Mouse (Mus musculus): ENCODE results near the gene Vps39.

Vps39 gene

DNA sequence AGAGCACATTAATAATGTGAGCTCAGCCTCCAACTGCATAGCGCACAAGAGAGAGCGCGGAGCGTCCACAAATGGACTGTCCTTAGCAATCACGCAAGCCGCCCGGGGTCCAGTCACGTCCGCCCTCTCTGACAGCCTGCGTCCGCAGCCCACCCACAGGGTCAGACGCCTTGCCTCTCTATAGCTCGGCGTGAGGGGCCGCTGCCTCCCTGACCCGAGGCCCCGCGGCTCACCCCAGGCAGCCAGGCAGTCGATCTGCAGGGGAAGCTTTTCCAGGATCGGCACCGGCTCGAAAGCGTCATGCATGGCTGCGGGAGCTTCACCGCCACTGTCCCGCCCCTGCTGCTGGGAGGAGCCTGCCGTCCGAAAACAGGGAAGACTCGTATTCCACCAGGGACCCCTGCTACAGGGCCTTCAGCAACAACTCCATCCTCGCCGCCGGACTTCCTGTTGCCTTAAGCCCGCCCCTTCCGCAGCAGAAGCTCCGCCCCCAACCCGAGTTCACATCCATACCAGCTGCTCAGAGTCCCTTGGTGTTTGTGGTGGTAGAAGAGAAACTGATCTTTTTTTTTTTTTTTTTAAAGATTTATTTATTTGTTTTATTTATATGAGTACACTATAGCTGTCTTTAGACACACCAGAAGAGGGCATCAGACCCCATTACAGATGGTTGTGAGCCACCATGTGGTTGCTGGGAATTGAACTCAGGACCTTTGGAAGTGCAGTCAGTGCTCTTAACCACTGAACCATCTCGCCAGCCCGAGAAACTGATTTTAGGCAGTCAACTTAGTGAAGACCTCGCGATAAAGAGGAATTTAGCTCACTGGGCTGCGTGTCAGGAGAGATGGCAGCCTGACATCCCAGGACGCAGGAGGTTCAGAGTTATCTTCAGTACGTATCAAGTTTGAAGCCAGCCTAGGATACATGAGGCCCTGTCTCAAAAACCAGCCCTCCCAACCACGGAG is at the start of gene Vps39:
Vps39 (minus strand) TSS at position 456 of the 965 bp plus-strand sequence.
- peak; percentile 83 for DNase-seq (ENCODE audit: low read depth, low spot score)

DNA sequence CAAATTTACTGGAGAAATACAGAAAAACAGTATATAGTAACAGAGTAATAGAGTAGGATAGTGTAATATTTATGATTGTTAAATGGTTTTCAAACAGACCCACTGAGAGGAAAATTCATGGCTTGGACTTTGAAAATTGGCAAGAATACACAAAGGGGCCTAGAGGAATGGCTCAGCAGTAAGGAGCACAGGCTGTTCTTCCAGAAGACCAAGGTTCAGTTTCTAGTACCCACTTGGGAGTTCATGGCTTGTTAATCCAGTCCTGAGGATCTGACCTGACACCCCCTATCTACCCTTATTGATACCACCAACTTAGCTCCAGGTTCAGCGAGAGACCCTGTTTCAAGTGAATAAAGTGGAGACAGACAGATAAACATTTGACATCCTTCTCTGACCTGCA is 45.0 kb upstream of the Vps39 start:
- DNase-seq (ENCODE audit: low read depth, low spot score): no peak

DNA sequence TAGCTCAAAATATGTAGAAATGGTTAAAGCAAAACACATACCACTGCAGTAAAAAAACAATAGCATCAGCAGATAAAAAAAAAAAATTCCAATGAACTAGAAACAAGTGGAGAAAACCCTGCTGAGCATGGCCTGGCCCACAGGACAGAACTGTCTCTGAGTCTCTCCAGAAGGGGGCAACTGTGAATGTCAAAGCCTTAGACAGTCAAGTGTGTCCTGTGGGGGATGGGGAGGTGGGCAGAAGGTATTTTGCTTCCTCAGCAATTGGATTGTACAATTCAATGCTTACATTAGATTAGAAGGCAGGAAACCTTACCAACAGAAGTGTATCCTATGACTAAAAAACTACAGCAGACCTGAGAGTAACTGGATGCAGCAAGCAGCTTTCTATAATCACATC is 39.5 kb upstream of the Vps39 start:
- no peak for DNase-seq (ENCODE audit: low read depth, low spot score)

DNA sequence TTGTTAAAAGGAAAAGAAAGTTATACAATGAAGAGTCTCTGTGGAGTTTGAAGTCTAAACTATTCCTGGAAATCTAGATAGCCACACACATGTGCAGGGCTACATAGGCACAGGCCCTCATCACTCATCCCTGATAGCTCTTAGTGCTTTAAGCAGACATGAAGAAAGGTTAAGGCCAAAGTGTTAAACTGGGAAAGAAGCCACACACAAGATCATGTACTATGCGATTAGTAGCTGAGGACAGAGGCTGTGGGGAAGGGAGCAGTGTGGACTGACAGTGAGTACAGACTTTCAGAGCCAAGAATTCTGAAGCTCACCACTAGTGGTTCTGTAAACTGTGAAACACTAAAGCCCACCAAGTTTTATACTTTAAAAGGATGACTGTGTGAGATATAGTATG is 38.0 kb upstream of the Vps39 start:
- DNase-seq (ENCODE audit: low read depth, low spot score): no peak

DNA sequence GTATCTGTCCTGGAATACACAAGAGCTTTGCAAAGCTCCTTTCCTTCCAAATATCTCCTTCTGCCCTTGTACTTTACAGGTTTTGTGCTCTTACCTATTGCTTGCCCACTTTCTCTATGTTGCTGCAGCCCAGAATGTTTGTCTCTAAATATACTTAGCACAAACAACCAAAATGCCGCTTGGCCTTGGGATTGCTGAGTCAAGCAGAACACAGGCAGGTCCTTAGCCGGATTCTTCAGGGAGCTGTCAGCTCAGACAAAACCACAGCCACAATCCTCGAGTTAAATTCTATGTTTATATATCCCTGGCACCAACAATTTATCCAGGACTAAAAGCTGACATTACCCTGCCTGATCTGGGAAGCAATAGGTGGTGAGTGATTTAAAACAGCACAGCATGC is 36.4 kb upstream of the Vps39 start:
- DNase-seq (ENCODE audit: low read depth, low spot score): no peak

DNA sequence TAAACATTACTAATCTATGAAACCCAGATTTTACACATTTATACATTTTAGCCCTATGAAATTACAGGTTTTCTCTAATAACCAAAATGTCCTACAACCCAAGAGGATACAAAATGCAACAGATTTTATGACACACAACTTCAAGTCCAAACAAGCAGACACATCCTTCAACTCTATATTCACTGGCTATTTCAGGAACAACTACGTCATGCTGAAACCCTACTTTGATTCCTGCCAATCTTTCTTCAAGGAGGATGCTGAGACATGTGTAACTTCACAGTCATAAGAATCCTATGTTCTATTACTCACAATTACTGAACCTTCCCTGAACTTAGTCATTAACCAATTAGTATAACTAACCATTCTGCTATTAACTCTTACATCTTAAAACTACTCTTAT is 34.4 kb upstream of the Vps39 start:
- DNase-seq (ENCODE audit: low read depth, low spot score): no peak

DNA sequence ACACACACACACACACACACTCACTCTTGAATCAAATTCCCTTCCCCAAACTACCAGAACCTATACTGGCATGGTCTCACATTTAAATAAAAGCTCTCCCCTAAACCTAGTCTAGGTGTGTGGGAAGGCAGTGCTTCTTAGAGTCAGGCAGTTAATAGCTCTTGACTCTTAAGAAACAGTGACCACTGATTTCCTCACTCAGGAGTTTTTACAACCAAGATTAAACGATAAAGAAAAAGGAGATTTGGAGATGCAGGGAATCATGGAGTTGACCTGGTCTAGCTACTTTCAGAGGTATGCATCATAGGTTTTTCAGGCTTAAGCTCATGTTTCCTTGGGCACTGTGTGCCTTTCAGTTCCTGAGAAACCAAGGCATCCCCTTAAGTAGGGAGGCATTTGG is 33.3 kb upstream of the Vps39 start:
- DNase-seq (ENCODE audit: low read depth, low spot score): no peak

DNA sequence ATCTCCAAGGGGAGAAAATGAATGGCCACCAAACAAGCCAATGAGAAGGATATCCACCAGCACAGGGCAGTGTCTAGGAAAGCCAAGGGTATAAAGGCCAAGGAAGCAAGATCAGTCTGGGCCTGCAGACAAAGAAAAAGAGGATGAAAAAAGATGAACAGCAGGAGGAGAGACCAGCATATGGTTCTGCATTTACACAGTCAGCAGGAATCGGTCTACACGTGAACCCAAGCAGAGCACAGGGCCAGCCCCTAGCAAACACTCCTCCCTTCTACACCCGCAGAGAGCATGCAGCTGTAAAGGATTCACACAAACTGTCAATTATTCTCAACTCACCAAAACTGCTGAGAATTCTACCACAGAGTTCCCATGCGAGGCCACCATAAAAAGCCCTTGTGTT is 20.9 kb upstream of the Vps39 start:
- DNase-seq (ENCODE audit: low read depth, low spot score): no peak

DNA sequence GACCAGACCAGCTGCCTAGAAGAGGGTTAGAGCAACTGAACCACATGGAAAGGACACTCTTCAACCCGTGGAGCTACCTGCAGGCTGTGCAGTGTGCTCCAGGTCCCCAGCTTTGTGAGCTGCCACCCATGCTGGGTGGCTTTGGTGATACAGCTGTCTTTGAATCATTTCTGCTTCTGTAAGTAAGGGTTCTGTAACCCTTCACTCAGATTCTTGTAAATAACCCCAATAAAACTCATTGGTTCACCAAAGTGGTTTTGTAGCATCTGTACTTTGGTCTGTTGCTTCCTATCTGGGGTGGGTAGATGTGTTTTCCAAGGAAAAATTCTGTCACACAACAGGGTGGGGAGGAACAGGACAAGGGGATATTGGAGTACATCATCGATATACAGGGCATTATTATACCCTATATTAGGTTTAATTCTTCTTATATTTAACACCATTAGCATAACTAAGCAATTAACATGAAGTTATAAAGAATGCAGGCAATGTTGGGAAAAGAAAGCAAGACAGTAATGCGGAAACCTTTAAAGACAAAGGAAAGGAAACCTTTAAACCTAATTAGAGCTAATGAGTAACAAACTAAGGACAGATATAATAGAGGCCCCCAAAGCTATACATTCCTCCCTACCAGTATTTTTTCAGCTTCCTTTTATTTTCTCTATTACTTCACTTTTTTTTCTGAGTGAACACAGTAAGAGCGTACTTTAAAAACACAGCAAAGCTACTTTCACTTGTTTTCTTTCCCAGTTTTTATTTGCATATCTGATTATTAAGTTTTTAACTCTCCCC is 14.7 kb upstream of the Vps39 start:
- no peak for DNase-seq (ENCODE audit: low read depth, low spot score)

DNA sequence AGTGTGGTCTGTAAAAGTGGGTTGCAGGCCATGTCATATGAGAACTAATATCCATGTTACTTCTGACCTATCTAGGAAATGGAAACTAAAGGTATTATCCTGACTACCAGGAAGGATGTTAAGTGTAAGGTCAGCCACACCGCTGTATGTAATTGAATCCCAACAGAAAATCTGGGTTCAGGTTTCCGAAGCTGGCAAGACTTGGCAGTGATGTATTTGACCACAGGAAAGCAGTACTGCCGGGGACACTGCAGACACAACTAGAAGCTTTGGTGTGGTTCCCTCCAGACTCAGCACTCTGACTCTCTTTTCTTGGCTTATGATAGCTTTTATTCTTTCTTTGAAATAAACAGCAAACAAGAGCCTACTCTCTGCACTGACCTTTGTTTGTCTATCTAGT is 13.6 kb upstream of the Vps39 start:
- DNase-seq (ENCODE audit: low read depth, low spot score): no peak

DNA sequence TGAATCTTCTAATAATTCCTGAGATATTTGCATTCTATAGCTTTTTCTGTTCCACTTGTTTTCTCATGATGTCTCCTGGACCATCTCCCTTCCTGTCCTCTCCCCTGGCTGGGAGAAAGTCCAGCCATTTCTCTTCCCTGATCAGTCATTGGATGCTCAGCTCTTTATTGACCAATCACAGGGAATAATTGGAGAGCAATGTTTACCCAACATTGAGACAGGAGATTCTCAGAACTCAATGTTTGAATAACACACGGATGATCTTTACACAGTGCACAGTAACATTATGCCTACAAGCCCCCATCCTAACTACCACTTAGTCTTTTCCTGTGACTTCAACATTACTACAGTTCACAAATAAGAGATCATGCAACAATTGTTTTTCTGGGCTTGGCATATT is 7.5 kb upstream of the Vps39 start:
- no peak for DNase-seq (ENCODE audit: low read depth, low spot score)

DNA sequence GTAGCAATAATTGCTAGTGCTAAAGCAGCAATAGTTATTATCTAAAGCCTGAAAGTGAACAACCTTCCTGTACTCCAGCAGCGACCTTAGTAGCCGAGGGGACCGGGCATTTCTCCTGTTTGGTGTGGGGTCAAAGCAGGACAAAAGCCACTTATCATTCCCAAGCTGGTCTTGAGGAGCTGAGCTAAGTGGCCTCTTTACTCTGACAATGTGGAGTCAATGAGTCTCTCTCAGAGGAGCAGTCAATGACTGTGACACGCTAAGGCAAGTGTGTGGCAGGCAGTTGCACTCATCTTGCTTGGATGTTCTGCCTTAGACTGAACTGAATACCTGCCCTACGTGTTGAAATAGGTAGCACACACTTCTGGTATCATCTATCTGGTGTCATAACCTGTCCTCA is 1.6 kb downstream of the Vps39 start:
- DNase-seq (ENCODE audit: low read depth, low spot score): no peak

DNA sequence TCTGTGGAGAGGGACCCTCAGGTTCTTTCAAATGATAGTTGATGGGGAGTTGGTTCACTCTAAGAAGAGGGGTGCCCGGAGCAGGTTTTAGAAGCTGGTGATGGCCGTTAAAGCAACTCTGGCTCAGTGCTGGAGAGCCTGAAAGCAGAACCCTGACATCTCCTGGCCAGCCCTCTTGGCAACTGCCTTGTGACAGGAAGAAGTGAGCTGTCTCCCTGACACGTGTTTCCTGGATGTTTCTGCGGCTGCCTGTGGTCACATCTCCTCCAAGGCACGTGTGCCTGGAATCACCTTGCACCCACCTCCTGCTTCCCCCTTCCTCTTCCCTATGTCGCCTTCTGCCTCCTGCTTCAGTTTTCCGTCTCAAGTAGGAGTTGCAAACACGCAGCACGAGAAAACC is 4.8 kb downstream of the Vps39 start:
- no peak for DNase-seq (ENCODE audit: low read depth, low spot score)

DNA sequence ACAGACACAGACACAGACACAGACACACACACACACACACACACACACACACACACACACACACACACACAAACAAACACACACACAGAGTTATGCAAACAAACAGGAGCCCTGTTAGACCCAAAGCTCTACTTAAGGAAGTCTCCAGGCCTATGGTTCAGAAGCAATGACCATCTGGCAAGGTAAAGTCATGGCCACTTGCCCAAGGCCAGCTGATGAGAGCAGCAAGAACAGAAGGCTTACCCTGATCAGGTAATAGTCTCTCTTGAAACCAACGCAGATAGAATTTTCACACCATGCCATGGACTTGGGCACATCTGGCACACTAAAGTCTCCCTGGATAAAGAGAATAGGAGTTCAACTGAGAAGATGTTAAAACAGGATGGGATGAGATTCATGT is 11.2 kb downstream of the Vps39 start:
- no peak for DNase-seq (ENCODE audit: low read depth, low spot score)

DNA sequence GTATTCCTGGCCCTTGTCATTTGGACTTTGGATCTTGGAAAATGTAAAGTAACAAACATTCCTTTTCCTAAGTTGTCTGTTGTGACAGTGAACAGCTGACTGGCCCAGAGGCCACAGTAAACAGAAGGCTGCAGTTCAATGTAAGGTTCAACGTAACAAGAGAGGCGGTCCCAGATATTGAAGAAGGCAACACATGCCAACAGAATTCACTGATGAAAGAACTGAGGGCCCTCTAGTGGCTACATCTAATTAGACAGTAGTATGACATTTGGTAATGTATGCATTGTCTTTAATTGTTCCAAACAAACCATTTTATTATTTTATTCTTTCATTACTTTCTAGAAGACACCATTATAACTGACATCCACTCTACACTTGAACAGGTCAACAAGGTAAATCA is 15.1 kb downstream of the Vps39 start:
- DNase-seq (ENCODE audit: low read depth, low spot score): no peak

DNA sequence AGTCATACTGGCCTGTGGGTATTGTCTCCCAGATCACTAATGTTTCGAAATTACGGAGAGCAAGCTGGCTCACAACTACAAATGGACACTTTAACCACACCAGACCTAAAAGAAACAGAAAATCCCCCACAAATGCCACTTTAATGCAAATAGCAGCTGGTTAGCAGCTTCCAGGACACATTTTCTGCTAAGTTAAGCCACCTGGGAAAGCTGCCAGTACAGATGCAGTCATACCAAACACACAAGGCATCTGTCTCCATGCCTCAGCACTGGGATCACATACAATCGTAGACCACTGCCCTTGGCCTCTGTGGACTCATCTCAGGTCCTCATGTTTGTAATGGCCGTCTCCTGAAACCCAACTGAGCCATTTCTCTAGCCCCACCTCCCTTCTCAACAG is 21.4 kb downstream of the Vps39 start:
- no peak for DNase-seq (ENCODE audit: low read depth, low spot score)

DNA sequence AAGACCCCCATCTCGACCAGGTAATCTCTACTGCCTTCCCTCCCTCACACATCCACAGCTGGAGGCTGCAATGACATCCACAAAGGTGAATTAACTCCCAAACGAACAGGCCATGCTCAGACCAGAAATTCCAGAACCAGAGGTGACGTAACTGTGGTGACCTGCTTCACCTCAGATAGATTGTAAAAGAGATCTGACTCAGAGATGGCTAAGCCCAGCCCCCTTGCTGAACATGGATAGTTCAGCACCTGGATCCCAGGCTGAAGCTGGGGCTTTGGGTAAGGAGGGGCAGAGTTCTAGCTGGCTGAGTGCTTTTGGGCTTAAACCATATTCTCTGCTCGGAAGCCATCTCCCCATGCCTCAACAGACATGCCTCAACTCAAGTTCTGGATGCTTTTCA is 37.9 kb downstream of the Vps39 start:
- DNase-seq (ENCODE audit: low read depth, low spot score): no peak

DNA sequence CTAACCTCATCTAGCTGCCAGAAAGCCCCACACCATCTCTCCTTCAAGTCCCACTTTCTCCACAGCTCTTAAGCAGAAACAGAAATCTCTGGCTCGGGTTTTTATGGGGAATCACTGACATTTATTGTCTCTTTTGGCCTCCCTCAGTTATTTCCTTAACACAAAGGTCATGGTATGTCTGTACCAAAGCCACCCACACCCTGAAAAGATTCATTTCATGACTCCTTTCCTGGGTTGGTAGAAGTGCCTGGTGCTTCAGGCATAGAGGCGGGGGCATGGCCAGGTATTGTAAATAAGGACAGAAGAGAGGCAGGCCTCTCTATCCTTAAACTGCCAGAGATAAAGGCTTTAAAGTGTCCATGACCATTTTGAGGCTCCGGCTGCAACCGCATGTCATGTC is 38.5 kb downstream of the Vps39 start:
- no peak for DNase-seq (ENCODE audit: low read depth, low spot score)

DNA sequence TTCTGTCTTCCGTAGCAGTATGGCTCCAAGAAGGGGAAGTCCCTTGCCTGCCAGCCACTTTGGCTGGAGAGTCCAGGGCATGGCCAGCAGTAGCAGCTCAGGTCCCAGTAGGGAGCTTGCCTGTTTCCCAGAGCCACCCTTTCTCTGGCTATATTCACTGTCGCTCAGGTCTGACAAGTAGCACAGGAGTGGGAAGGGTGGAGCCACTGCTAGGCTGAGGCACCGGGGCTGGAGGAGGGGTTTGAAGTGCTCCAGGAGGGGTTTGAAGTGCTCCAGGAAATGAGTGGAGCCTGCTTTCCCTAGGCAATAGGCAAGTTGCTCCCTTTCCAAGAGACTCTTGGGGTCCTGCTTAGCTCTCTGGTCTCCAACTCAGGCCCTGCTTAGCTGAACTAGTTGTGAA is 39.0 kb downstream of the Vps39 start, which contains the start of gene Pla2g4f:
Pla2g4f (minus strand) TSS at position 190 of the 400 bp plus-strand sequence.
- DNase-seq (ENCODE audit: low read depth, low spot score): no peak

DNA sequence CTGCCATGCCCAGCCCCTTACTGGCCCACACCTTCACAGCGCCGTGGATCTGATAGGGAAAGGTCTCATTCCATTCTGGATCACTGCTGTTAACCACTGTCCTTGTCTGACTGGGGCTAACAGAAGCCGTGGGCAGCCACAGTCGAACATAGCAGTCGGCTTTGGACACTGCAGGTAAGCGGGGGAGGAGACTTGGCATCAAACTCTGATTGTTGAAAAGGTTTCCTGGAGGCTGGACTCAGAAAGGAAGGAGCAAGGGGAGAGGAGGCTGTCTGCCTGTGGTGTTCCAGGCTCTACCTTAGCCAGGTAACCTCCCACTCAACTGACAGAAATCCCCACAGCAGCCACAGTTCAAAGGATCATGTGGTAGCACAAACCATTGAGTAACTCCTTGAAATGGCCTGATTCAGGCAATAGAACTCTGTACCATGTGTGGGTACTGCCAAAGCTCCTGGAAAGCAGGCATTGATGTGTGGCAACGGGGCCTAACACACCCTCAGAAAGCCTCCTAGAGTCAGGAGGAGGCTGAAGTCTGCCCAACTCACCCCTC is 40.6 kb downstream of the Vps39 start:
- no peak for DNase-seq (ENCODE audit: low read depth, low spot score)

DNA sequence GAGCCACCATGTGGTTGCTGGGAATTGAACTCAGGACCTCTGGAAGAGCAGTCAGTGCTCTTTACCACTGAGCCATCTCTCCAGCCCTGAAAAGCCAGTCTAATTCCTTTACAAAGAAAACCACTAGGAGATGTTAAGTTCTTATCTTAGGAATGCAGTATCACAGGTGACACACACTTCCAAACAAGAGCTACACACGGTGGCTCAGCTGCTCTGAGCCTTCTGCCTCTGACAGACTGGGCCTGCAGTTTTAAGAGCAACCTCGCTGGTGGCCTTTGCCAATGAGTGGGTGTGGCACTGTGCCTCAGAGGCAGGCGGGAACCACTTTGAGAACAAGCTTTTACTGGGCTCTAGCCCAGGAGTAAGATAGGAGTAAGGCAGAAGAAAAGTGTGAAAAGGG is 48.8 kb downstream of the Vps39 start:
- DNase-seq (ENCODE audit: low read depth, low spot score): no peak

DNA sequence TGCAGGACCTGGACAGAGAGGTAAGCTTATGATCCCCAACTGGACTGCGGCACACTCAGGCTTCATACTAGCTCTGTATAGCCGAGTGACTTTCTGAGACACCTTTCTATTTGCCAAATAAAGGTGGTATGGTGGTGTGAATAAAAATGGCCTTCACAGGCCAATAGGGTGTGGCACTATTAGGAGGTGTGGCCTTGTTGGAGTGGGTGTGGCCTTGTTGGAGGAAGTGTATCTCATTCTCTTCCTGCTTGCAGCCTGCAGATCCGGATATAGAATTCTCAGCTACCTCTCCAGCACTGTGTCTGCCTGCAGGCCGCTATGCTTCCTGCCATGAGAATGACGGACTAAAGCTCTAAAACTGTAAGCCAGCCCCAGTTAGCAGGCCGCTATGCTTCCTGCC is 51.9 kb downstream of the Vps39 start:
- no peak for DNase-seq (ENCODE audit: low read depth, low spot score)

DNA sequence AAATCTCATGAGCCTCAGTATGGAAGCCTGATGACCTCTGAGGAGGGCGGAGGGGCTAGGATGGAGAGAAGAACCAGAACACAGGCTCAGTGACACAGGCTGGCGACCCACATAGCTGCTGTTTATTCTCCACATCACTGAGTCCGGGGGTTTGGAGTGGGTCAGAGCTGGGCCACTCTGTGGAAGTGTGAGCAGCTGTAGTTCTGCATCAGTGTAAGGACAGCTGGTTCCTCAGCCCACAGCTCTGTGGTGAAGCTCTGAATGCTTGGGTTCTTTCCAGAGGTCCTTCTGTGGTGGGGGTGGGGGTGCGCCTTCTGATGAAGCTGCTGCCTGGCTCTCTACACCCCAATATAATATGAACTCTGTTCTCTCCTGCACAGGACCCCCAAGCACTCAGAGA is 53.1 kb downstream of the Vps39 start:
- DNase-seq (ENCODE audit: low read depth, low spot score): no peak
